Mouse (Mus musculus) brain, adult 2 months (tissue): ENCODE results near the gene Tram2.
A peak's percentile ranks its signal among the peaks of the same experiment; 100 is the strongest.

ENCODE experiments used
- DNase-seq: peaks from one replicate; pipeline ENCODE4 v3.0.0; 2011; ENCODE audit warnings: low read depth, low spot score

Gene Tram2

GRCm38 (mm10) chr1:21068491-21068890, 10.5 kb downstream of the Tram2 start:
- peak; percentile 77 for DNase-seq

GRCm38 (mm10) chr1:21067536-21068221, 11.3 kb downstream of the Tram2 start:
- DNase-seq: peak; percentile 50

GRCm38 (mm10) chr1:21064153-21064552, 14.9 kb downstream of the Tram2 start:
- no peak for DNase-seq

- DNase-seq: no peak
These were observed 19.5 kb downstream of the Tram2 start for GRCm38 (mm10) chr1:21059385-21060109.

- peak; percentile 16 for DNase-seq
These were observed 26.0 kb downstream of the Tram2 start for GRCm38 (mm10) chr1:21053009-21053408.

- peak; percentile 36 for DNase-seq
These were observed 26.4 kb downstream of the Tram2 start for GRCm38 (mm10) chr1:21052608-21053007.

- DNase-seq: peak; percentile 17
These were observed 26.9 kb downstream of the Tram2 start for GRCm38 (mm10) chr1:21052132-21052545.

- no peak for DNase-seq
These were observed 30.0 kb downstream of the Tram2 start for GRCm38 (mm10) chr1:21049005-21049404.

GRCm38 (mm10) chr1:21048402-21048801, 30.6 kb downstream of the Tram2 start:
- no peak for DNase-seq

GRCm38 (mm10) chr1:21042461-21042860, 36.6 kb downstream of the Tram2 start:
- DNase-seq: no peak

GRCm38 (mm10) chr1:21040610-21041326, 38.3 kb downstream of the Tram2 start:
- no peak for DNase-seq

GRCm38 (mm10) chr1:21040173-21040572, 38.9 kb downstream of the Tram2 start:
- no peak for DNase-seq

GRCm38 (mm10) chr1:21039564-21039963, 39.5 kb downstream of the Tram2 start:
- no peak for DNase-seq

- no peak for DNase-seq
These were observed 41.0 kb downstream of the Tram2 start for GRCm38 (mm10) chr1:21037881-21038601.

GRCm38 (mm10) chr1:21035878-21036277, 43.2 kb downstream of the Tram2 start:
- no peak for DNase-seq

GRCm38 (mm10) chr1:21033792-21034119, 45.3 kb downstream of the Tram2 start:
- no peak for DNase-seq

GRCm38 (mm10) chr1:21033065-21033791, 45.8 kb downstream of the Tram2 start:
- no peak for DNase-seq

- DNase-seq: no peak
These were observed 47.4 kb downstream of the Tram2 start for GRCm38 (mm10) chr1:21031650-21032049.

- peak; percentile 44 for DNase-seq
These were observed 50.0 kb downstream of the Tram2 start for GRCm38 (mm10) chr1:21029000-21029399.

GRCm38 (mm10) chr1:21026534-21026933, 52.5 kb downstream of the Tram2 start:
- DNase-seq: no peak

GRCm38 (mm10) chr1:21025203-21025602, 53.8 kb downstream of the Tram2 start:
- no peak for DNase-seq
